Mouse (Mus musculus) intestine, postnatal 0 days (tissue): ENCODE measurements around the gene Pdcd4. TPM values are rescaled to one million over a fixed set of nuclear protein-coding genes. Genes with fewer than 3 reads are reported as not detected.

ENCODE experiments used
- ATAC-seq: fragments of 200-750 bp; cut with Nextera tagmentation; 2 replicates; pipeline ENCODE4 v1.8.0; 2017; ENCODE audit warnings: mild to moderate bottlenecking, moderate TSS enrichment, moderate library complexity
- H3K27ac ChIP-seq: fragments of 300-500 bp; sonication (generic); 2 replicates; pipeline ENCODE4 v1.5.1; 2014; ENCODE audit warnings: mild to moderate bottlenecking, low read depth, low read length, moderate library complexity
- H3K27me3 ChIP-seq: fragments of 300-500 bp; sonication (generic); replicated peaks from 2 replicates; pipeline ENCODE4 v1.6.1; 2014; ENCODE audit warnings: low read length, mixed read lengths; ENCODE audit not compliant: control insufficient read depth, insufficient read depth
- H3K36me3 ChIP-seq: fragments of 300-500 bp; sonication (generic); 2 replicates; pipeline ENCODE4 v1.6.1; 2014; ENCODE audit warnings: mild to moderate bottlenecking, moderate library complexity; ENCODE audit not compliant: control insufficient read depth, insufficient read depth
- H3K4me1 ChIP-seq: fragments of 300-500 bp; sonication (generic); replicated peaks from 2 replicates; pipeline ENCODE4 v1.6.1; 2014; ENCODE audit warnings: antibody characterized with exemption, low read length, mixed read lengths; ENCODE audit not compliant: control insufficient read depth, insufficient read depth
- H3K4me2 ChIP-seq: fragments of 300-500 bp; sonication (generic); replicated peaks from 2 replicates; pipeline ENCODE4 v1.6.1; 2014; ENCODE audit warnings: low read depth, mild to moderate bottlenecking, moderate library complexity
- H3K4me3 ChIP-seq: fragments of 300-500 bp; sonication (generic); 2 replicates; pipeline ENCODE4 v1.5.1; 2014; ENCODE audit warnings: low read depth, low read length
- H3K9ac ChIP-seq: fragments of 300-500 bp; sonication (generic); 2 replicates; pipeline ENCODE4 v1.6.1; 2014; ENCODE audit warnings: mild to moderate bottlenecking, low read depth, low read length
- H3K9me3 ChIP-seq: fragments of 300-500 bp; sonication (generic); 2 replicates; pipeline ENCODE4 v1.6.1; 2016; ENCODE audit warnings: mixed run types; ENCODE audit not compliant: control insufficient read depth
- CTCF ChIP-seq: sonication (generic); IDR thresholded peaks from 2 replicates; pipeline ENCODE4 v1.5.1; 2016; ENCODE audit warnings: low read depth, mild to moderate bottlenecking, control low read depth, antibody characterized with exemption, moderate library complexity
- WGBS: fragments of 180-500 bp; shearing (Covaris S2); extraction: QIAGEN DNeasy Blood & Tissue Kit; methylation state at CpG from one replicate; pipeline ENCODE4 v1.1.7; 2014; 5-methylcytosine and 5-hydroxymethylcytosine counted together
- polyA plus RNA-seq: library from polyadenylated mRNA; unstranded; fragments of >200 nt; fragmentation: Nextera tagmentation; extraction: Ambion mirVana; gene quantifications from 2 replicates; pipeline ENCODE4 v1.2.1, GENCODE M21; 2015

Pdcd4 gene
- polyA plus RNA-seq, 1 experiment from 2014 or later: 65.5 TPM

DNA sequence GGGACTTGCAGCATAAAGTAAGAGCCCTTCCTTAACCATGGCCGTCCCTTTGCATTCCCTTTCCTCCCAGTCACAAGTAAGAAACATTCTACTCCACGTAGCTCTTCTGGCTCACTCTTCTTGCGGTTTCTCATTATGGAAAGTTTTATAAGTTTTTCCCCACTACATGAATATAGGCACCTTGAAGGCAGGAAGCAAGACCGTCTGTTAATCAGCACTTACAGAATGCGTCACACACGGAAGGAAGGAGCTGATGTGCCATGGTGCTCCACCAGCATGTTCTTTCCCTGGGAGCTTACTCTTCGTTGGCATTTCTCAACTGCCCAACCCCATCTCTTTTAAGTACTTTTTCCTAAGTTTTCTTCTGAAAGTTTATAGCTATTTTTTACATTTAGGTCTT, 79.9 kb downstream of the Pdcd4 start:
- no peaks in the 10 kb centered on the region for H3K9me3 ChIP-seq
- WGBS: 78% methylated on average over 7 of the region's 7 CpGs

DNA sequence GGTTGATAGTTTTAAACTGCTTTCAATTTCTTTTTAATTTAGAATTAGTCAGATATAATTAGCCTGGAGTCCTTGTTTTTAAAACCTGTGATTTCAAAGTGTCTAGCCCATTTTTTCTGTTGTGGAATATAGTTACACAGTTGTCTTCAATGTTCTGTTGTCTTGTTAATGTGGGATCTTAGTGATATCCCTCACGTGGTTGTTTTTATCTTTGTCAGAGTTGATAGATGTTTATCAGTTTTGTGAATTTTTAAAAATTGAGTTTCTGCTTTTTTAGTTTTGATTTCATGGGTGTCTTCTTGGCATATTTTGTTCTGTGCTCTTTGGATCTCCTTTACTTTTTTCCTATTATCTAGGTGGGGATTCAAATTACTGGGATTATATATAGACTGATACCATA, 81.6 kb downstream of the Pdcd4 start:
- H3K4me2 ChIP-seq: no peak overlapping the region
- H3K27ac ChIP-seq: no peak overlapping the region
- TF ChIP-seq CTCF: no peak
- no peaks in the 10 kb centered on the region; the same call in 1 of the 2 replicates for H3K36me3 ChIP-seq
- no peaks in the 10 kb centered on the region for H3K9me3 ChIP-seq
- H3K4me1 ChIP-seq: no peaks in the 10 kb centered on the region
- H3K4me3 ChIP-seq: no peak overlapping the region
- no peak overlapping the region for H3K9ac ChIP-seq
- no peak for ATAC-seq
- WGBS: 69% methylated on average over 1 of the region's 1 CpGs
- H3K27me3 ChIP-seq: no peaks in the 10 kb centered on the region

More for the DNA sequence above, 79.9 kb downstream of the Pdcd4 start:
- no peak overlapping the region for H3K9ac ChIP-seq
- no peaks in the 10 kb centered on the region for H3K27me3 ChIP-seq
- no peaks in the 10 kb centered on the region; the same call in 1 of the 2 replicates for H3K36me3 ChIP-seq
- H3K4me2 ChIP-seq: no peak overlapping the region
- no peak for TF ChIP-seq CTCF
- no peak overlapping the region for H3K4me3 ChIP-seq
- no peak overlapping the region for H3K27ac ChIP-seq
- no peaks in the 10 kb centered on the region for H3K4me1 ChIP-seq
- no peak for ATAC-seq

Other genes with a start within 250 kb of the Pdcd4 start
- gene Rbm20, start 214.9 kb upstream of the Pdcd4 start, polyA plus RNA-seq: 0.42 and 0.52 TPM in 2 replicates
- gene Shoc2, start 52.1 kb downstream of the Pdcd4 start, polyA plus RNA-seq: 26.1 and 33.3 TPM in 2 replicates
- gene Bbip1, start 52.4 kb downstream of the Pdcd4 start, polyA plus RNA-seq: 71.7 and 75.7 TPM in 2 replicates
- gene Adra2a, start 151.9 kb downstream of the Pdcd4 start, polyA plus RNA-seq: 1.2 and 1.3 TPM in 2 replicates